Mouse (Mus musculus) brain, embryonic 14.5 days (tissue): ENCODE results near the gene Paqr9.

Experiments
- CTCF ChIP-seq: fragments of 200-500 bp; IDR thresholded peaks from 2 replicates; pipeline ENCODE4 v1.5.1; 2012; ENCODE audit warnings: inconsistent platforms, mild to moderate bottlenecking, moderate library complexity, borderline replicate concordance; ENCODE audit not compliant: insufficient read depth, insufficient read length; ENCODE audit errors: extremely low read depth
- POLR2A ChIP-seq: fragments of 200-500 bp; IDR thresholded peaks from 2 replicates; pipeline ENCODE4 v1.6.1; 2012; ENCODE audit warnings: mild to moderate bottlenecking, inconsistent platforms, borderline replicate concordance; ENCODE audit not compliant: poor library complexity, insufficient read depth, insufficient read length, severe bottlenecking; ENCODE audit errors: extremely low read depth

DNA sequence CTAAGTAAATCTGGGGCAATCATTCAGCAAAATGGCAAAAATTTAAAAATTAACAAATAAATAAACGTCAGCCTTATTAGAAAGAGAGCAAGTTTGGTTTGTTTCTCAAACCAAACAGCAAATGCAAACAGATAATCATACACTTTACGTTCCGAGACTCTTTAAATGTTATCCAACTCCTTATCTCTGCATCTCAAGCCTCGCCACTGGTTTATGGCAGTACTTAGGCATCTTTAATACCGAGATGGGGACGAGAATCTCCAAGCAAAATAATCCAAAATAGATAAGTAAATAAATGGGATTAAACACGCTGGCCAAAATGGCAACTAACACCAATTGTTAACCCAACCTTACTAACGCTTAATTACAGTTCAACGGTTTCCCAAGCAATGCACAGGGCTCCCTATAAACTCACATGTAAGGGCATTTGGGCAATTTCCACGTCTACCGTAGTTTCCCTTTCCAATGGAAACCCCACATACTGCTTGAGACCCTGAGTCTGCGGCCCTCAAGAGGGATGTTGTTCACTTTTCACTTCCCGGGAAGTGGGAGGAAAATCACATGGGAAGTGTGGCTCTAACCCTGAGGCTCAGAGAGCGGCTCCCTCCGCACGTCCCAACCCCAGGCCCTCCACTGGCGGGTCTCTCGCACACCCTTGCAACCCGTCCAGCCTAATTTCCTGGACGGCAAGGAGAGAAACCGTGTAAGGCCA lies 48.6 kb upstream of the Paqr9 start:
- TF ChIP-seq CTCF (no peak), POLR2A (no peak)
